Mouse (Mus musculus): ENCODE measurements around the gene Cadm2.

Gene Cadm2

DNA sequence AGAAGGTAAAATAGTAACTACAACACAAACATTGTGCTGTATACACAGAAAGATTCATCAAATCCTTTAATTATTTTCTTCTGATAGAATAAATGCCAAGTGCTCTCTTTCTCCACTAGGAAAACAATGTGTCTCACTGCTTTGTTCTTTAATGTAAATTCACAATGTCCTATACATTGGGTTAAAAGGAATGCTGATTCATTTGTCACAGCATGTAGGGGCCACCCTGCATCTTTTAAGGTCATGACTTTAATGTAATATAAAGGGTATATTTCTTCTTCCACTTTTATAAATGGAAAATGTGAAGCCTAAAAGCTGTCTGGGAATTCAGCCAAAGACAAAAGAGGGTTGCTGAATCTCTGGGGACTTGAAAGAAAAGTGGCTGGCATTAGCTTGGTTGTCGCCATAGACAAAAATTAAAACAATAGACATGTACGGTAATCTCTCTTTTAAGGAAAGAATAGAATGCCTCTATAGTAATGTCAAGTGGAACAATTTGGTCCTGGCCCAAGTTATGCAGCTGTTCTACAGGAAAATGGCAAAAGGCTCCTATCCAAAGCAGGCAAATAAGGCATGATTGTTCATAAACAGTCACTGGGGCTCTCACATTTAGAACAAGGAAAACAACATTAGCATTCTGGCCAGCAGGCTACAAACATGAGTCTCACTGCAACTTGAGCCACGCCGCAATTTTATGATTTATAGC lies 851.9 kb downstream of the Cadm2 start:
- DNase-seq (ENCODE audit: extremely low spot score, low spot score), result no peak

DNA sequence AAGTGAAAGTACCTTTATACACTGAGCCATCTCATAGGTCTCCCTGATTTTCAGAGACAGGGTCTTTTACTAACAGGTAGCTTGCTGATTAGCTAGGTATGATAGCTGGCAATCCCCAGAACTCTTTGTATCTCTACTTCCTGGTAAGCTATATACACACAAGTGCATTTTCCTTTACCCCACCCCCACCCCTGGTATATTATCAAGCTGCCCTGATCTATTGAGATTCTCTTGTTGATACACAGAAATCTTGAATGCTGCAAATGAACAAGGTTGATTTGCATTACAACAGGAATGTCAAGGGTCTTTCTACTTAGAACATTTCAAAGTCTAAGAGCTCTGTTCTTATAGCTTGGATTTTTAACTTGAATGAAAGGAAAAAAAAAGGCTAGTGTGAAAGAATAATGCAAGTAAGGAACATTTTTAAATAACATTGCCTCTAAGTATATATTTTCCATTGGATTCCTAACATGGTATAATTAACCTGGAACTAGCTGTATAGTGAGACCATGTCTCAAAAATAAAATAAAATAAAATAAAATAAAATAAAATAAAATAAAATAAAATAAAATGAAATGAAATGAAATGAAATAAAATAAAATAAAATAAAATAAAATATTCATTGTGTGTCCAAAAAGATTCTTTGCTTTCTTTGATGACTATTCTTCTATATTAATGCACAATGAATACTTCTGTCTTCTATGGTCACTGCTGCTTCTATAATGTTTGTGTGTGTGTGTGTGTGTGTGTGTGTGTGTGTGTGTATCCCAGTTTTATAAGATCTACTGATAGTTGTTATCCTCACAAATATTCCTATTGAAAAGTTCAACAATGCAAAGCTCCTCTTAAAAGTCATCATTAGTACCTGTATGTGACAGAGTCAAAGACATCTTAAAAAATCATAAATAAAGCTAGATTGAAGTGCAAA lies 858.9 kb downstream of the Cadm2 start:
- DNase-seq (ENCODE audit: extremely low spot score, low spot score), result no peak

DNA sequence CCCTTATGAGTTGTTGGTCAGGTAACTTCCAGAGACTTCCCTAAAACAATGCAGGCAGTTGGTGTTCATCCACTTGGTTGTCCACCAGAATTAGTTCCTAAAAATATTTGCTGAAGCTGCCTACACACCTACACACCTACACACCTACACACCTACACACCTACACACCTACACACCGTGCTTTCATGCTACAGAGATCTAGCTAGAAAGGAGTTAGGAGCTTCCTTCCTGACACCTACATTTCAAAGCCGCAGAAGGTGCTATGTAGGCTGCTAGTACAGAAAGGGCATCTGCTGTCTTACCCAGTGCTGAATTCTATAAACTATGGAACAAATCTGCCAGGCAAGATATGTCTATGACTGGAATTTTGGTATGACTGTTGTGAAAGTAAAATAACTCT lies 872.2 kb downstream of the Cadm2 start:
- no peak for DNase-seq (ENCODE audit: extremely low spot score, low spot score)

DNA sequence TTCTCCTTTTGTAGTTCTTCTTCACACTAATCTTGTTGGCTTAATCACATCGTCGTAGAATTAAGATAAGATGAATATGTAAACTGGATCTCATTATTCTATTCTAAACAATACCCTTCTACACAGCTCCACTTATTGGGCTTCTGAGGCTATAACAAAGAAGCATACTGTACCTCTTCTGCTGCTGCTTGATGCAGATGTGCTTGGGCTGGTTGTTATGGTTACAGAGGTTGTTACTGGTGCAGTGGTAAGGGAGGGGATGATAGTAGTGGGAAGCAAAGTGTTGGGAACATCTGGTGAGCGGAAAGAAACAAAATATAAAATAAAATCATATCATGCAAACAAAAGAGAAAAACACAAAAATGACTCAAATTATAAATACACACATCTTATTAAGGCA lies 889.5 kb downstream of the Cadm2 start:
- DNase-seq (ENCODE audit: extremely low spot score, low spot score), result no peak

DNA sequence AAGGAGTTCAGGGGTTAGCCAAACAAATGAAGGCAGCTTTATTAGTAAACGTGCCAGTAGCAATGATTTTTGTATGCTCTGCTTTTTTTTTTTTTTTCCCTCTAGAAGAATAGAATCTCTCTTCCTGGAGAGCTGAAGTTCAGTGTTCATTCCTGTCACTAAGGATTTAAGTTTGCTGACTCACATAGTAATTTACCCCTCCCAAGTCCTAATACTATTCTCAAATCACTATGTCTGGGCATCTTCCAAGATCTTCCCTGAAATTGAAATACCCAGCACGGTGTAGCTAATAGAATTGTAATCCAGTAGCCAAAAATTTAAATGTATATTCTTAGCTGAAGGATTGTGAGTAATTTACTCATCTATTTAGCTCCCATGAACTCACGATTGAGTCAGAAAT lies 914.2 kb downstream of the Cadm2 start:
- DNase-seq (ENCODE audit: extremely low spot score, low spot score), result no peak

DNA sequence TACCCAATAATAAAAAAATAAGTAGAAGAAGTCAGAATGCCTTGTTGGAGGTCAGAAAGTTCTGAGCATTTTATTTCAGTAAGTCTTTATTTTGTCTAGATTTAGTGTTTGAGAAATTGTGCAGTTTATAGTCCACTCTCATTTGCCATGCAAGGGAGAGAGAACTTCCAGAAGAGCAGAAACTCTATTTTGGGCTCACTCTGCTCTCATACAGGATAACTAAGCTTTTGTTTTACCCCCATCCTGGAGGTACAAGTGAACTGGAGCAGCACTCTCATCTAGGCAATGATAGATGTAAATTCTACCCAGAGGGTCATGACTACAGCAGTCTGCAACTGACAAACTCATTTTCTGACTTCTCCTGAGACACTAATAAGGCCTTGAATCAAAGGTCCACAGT lies 925.9 kb downstream of the Cadm2 start:
- no peak for DNase-seq (ENCODE audit: extremely low spot score, low spot score)

DNA sequence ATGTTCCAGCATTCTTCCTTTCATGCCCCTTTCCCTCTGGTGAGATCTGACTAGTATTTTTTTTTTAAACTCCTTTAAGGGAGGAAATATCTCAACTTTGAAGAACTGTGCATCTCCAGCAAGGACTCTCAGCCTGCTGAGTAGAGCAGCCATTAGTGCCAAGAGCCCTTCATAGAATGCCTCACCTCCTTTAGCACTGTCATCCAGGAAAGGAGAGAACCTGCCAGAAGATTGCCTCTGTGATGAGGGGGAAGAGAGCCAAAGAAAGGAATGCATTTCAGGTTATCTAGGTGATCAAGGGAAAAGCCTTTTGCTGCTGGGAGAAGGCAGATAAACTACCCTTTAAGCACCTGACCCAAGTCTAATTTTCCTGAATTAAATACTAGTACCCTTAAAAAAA lies 943.5 kb downstream of the Cadm2 start:
- no peak for DNase-seq (ENCODE audit: extremely low spot score, low spot score)

DNA sequence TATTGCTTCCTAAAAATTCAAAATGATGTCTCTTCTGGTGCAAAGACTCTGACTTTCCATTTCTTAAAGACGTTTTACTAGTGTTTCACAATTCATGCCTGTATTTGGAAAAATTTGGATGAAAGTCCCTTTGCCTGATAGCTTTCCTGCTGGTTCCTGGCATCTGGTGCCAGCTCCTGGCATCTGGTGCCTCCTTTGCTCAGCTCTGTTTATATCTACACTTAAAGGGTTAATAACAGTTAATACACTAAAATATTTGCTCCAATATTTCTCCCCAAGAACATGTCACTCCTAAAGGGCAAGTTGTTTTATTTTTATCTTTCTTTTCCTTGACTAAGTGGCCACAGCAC lies 969.7 kb downstream of the Cadm2 start:
- DNase-seq (ENCODE audit: extremely low spot score, low spot score), result no peak

DNA sequence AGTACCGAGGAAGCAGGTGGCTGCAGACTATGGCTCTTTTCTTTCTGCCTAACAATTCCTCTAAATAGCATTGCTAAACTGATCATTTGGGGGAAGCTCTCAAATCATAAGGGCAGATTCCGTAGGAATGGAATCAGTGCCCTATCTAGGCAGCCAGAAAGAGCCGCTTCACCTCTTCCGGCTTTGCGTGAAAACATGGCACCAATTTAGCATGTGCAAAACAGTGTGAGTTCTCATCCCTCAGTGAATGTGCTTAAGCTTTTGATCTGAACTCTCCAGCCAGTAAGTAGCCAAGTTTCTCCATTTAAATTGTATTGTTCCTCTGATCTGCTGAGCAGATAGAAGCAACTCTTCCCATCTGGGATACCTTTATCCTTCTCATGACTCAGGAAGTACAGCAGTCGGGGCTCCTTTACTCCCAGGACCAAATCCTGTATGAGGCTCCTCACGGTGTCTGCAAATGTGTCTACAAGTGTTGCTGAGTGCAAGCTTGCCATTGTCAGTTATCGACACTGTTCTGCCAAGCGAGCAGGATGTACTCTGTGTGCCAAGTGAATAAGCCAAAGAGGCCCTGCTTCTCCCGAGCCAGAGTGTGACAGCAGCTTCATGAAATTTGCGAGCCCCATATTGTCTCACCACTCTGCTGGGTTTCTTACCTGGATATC lies 970.2 kb downstream of the Cadm2 start:
- no peak for DNase-seq (ENCODE audit: extremely low spot score, low spot score)

DNA sequence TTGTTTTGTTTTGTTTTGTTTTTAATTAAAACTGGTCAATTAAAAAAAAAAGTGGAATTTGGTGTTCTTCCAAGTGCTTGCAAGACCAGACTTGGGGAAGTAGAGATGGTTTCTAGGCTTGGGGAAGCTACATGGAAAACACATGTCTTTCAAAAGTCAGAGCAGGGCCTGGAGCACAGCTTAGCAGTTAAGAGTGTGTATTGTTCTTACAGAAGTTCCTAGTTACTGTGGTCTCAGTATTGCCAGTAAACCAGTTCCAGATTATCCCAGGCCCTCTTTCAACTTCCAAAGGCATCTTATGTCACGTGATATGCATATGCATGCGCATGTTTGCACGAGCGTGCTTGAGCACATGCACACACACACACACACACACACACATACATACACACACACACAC lies 972.9 kb downstream of the Cadm2 start:
- DNase-seq (ENCODE audit: extremely low spot score, low spot score), result no peak

DNA sequence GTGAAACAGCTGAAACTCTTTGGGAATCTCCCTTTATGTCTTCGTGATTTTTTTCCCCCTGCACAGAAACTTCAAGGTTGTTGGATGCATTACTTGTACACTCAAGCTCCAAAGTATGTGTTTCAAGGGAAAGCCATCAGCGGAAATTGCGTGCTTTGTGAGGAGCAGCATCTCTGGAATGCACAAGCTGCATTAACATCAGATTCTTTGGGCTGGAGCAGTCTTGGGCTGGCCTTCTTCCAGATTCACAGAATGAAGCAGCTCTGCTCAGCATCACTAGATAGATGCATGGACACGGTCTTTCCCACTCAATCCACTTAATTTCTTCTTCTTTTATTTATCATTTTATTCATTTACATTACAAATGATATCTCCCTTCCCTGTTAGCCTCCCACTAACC lies 977.1 kb downstream of the Cadm2 start:
- DNase-seq (ENCODE audit: extremely low spot score, low spot score), result no peak

DNA sequence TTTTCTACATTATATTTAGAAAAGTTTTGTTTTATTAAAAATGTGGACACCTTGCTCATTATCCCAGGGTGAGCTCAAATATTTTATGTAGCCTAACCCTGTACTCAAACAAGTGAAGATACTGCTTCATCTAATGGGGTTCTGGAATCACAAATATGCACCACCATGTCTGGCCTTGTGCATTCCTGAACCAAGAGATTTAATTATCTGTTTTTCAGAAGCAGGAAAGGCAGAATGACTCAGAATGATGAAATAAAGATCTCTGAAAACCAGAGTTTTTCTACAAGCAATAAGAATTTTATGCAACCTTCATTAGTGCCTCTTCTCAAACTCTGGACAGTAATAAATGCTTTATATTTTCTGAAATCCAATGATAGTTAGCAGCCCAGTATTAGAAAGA lies 993.2 kb downstream of the Cadm2 start:
- DNase-seq (ENCODE audit: extremely low spot score, low spot score), result no peak

DNA sequence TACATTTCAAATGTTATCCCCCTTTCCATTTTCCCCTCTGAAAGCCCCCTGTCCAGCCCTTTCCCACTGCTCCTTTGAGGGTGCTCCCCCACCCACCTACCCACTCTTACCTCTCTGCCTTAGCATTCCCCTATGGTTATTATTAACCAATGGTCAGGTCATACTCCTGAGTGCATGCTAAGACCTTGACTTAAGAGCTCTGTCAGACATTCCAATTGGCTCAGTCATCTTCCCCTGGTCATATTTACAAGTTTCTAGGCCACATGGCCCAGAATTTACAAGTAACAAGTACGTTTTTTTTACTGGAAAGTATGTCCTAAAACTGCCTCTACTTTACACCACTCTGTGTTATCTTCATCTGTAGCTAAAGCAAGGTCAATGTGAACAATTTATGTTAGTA lies 998.3 kb downstream of the Cadm2 start:
- no peak for DNase-seq (ENCODE audit: extremely low spot score, low spot score)

DNA sequence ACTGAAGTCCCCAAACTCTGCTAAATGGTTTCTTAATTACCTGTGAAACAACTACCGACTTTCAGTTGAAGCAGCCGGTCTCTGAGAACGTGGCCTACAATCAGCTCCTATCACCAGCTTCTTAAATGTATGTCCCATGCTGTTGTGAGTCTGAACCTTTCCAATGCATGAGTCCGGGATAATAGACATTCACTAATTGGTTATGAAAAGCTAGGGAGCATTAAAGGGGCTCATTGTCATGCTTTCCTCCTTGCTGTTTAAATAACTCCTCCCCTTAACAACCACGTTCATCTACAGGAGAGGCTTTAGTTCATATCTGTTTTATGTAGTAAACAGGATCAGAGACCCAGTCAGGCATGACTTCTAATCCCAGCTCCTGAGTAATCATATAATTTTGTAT lies 1008.1 kb downstream of the Cadm2 start:
- no peak for DNase-seq (ENCODE audit: extremely low spot score, low spot score)
